Mouse (Mus musculus): ENCODE measurements around the gene Gm17334.

GRCm38 (mm10) chr11:53769760-53770124 lies 3.2 kb downstream of the Gm17334 start, which contains the start of gene Irf1:
- peak; percentile 98 for TF ChIP-seq POLR2A (IDR thresholded peaks at IDR 0.05; ENCODE audit: low read depth, low read length)
- TF ChIP-seq CTCF (IDR thresholded peaks at IDR 0.05; ENCODE audit: borderline replicate concordance, insufficient read depth, low read length) = no peak
